Mouse (Mus musculus): Measurements from ENCODE around the gene Pgbd5. TPM values are rescaled to one million over a fixed set of nuclear protein-coding genes. Genes with fewer than 3 reads are reported as not detected.

Pgbd5 gene
- polyA plus RNA-seq, 1 experiment: 20.0 TPM

- no peaks in the 10 kb centered on the region for H3K36me3 ChIP-seq (ENCODE audit: control insufficient read depth, insufficient read depth, low read length)
- H3K4me1 ChIP-seq (ENCODE audit: control insufficient read depth, insufficient read depth, low read length): no peaks in the 10 kb centered on the region; the same call in 1 of the 2 replicates
- H3K4me3 ChIP-seq (ENCODE audit: control insufficient read depth, low read depth, low read length): no peak overlapping the region
- no peaks in the 10 kb centered on the region for H3K27me3 ChIP-seq (ENCODE audit: control insufficient read depth, insufficient read depth, low read length)
- no peak for TF ChIP-seq POLR2A (IDR thresholded peaks at IDR 0.05; ENCODE audit: control insufficient read depth, low read depth, low read length)
- TF ChIP-seq CTCF (IDR thresholded peaks at IDR 0.05; ENCODE audit: control insufficient read depth, insufficient read depth, insufficient replicate concordance, low read depth, low read length): no peak
- H3K27ac ChIP-seq (ENCODE audit: control insufficient read depth, insufficient read depth, low read depth, low read length): no peak overlapping the region
Measured at GRCm38 (mm10) chr8:124464641-124465040, 25.2 kb upstream of the Pgbd5 start.

GRCm38 (mm10) chr8:124463111-124463510 lies 23.7 kb upstream of the Pgbd5 start:
- H3K27ac ChIP-seq (ENCODE audit: control insufficient read depth, insufficient read depth, low read depth, low read length): no peak overlapping the region
- peaks cover 2% of the 10 kb centered on the region; the same call in 1 of the 2 replicates for H3K4me1 ChIP-seq (ENCODE audit: control insufficient read depth, insufficient read depth, low read length)
- H3K36me3 ChIP-seq (ENCODE audit: control insufficient read depth, insufficient read depth, low read length): no peaks in the 10 kb centered on the region
- no peaks in the 10 kb centered on the region for H3K27me3 ChIP-seq (ENCODE audit: control insufficient read depth, insufficient read depth, low read length)
- TF ChIP-seq POLR2A (IDR thresholded peaks at IDR 0.05; ENCODE audit: control insufficient read depth, low read depth, low read length) (no peak), CTCF (IDR thresholded peaks at IDR 0.05; ENCODE audit: control insufficient read depth, insufficient read depth, insufficient replicate concordance, low read depth, low read length) (no peak)
- no peak overlapping the region for H3K4me3 ChIP-seq (ENCODE audit: control insufficient read depth, low read depth, low read length)

- Histone ChIP-seq H3K27me3 (ENCODE audit: control insufficient read depth, insufficient read depth, low read length) (no peaks in the 10 kb centered on the region), H3K27ac (ENCODE audit: control insufficient read depth, insufficient read depth, low read depth, low read length) (no peak overlapping the region), H3K4me1 (ENCODE audit: control insufficient read depth, insufficient read depth, low read length) (peaks cover 2% of the 10 kb centered on the region; the same call in 1 of the 2 replicates), H3K36me3 (ENCODE audit: control insufficient read depth, insufficient read depth, low read length) (no peaks in the 10 kb centered on the region), H3K4me3 (ENCODE audit: control insufficient read depth, low read depth, low read length) (no peak overlapping the region)
- TF ChIP-seq POLR2A (IDR thresholded peaks at IDR 0.05; ENCODE audit: control insufficient read depth, low read depth, low read length) (no peak), CTCF (IDR thresholded peaks at IDR 0.05; ENCODE audit: control insufficient read depth, insufficient read depth, insufficient replicate concordance, low read depth, low read length) (no peak)
Measured at GRCm38 (mm10) chr8:124462192-124462591, 22.7 kb upstream of the Pgbd5 start.

- Histone ChIP-seq H3K4me3 (ENCODE audit: control insufficient read depth, low read depth, low read length) (no peak overlapping the region), H3K4me1 (ENCODE audit: control insufficient read depth, insufficient read depth, low read length) (peaks cover 2% of the 10 kb centered on the region; the same call in 1 of the 2 replicates), H3K27ac (ENCODE audit: control insufficient read depth, insufficient read depth, low read depth, low read length) (no peak overlapping the region), H3K27me3 (ENCODE audit: control insufficient read depth, insufficient read depth, low read length) (no peaks in the 10 kb centered on the region), H3K36me3 (ENCODE audit: control insufficient read depth, insufficient read depth, low read length) (no peaks in the 10 kb centered on the region)
- TF ChIP-seq CTCF (IDR thresholded peaks at IDR 0.05; ENCODE audit: control insufficient read depth, insufficient read depth, insufficient replicate concordance, low read depth, low read length) (no peak), POLR2A (IDR thresholded peaks at IDR 0.05; ENCODE audit: control insufficient read depth, low read depth, low read length) (no peak)
Measured at GRCm38 (mm10) chr8:124461103-124461502, 21.6 kb upstream of the Pgbd5 start.

GRCm38 (mm10) chr8:124460660-124461059 lies 21.2 kb upstream of the Pgbd5 start:
- Histone ChIP-seq H3K4me1 (ENCODE audit: control insufficient read depth, insufficient read depth, low read length) (peaks cover 2% of the 10 kb centered on the region; the same call in 1 of the 2 replicates), H3K27ac (ENCODE audit: control insufficient read depth, insufficient read depth, low read depth, low read length) (no peak overlapping the region), H3K4me3 (ENCODE audit: control insufficient read depth, low read depth, low read length) (no peak overlapping the region), H3K27me3 (ENCODE audit: control insufficient read depth, insufficient read depth, low read length) (no peaks in the 10 kb centered on the region), H3K36me3 (ENCODE audit: control insufficient read depth, insufficient read depth, low read length) (no peaks in the 10 kb centered on the region)
- TF ChIP-seq POLR2A (IDR thresholded peaks at IDR 0.05; ENCODE audit: control insufficient read depth, low read depth, low read length): no peak
- TF ChIP-seq CTCF (IDR thresholded peaks at IDR 0.05; ENCODE audit: control insufficient read depth, insufficient read depth, insufficient replicate concordance, low read depth, low read length): no peak

- TF ChIP-seq CTCF (IDR thresholded peaks at IDR 0.05; ENCODE audit: control insufficient read depth, insufficient read depth, insufficient replicate concordance, low read depth, low read length): no peak
- no peaks in the 10 kb centered on the region for H3K36me3 ChIP-seq (ENCODE audit: control insufficient read depth, insufficient read depth, low read length)
- H3K4me3 ChIP-seq (ENCODE audit: control insufficient read depth, low read depth, low read length): no peak overlapping the region
Measured at GRCm38 (mm10) chr8:124459627-124460026, 20.2 kb upstream of the Pgbd5 start.

GRCm38 (mm10) chr8:124455359-124455758 lies 15.9 kb upstream of the Pgbd5 start:
- TF ChIP-seq POLR2A (IDR thresholded peaks at IDR 0.05; ENCODE audit: control insufficient read depth, low read depth, low read length) (no peak), CTCF (IDR thresholded peaks at IDR 0.05; ENCODE audit: control insufficient read depth, insufficient read depth, insufficient replicate concordance, low read depth, low read length) (no peak)
- no peaks in the 10 kb centered on the region for H3K27me3 ChIP-seq (ENCODE audit: control insufficient read depth, insufficient read depth, low read length)
- peaks cover 4% of the 10 kb centered on the region; the same call in 1 of the 2 replicates for H3K4me1 ChIP-seq (ENCODE audit: control insufficient read depth, insufficient read depth, low read length)
- no peak overlapping the region for H3K27ac ChIP-seq (ENCODE audit: control insufficient read depth, insufficient read depth, low read depth, low read length)
- H3K4me3 ChIP-seq (ENCODE audit: control insufficient read depth, low read depth, low read length): no peak overlapping the region
- no peaks in the 10 kb centered on the region for H3K36me3 ChIP-seq (ENCODE audit: control insufficient read depth, insufficient read depth, low read length)

More at GRCm38 (mm10) chr8:124459627-124460026, 20.2 kb upstream of the Pgbd5 start:
- Histone ChIP-seq H3K4me1 (ENCODE audit: control insufficient read depth, insufficient read depth, low read length) (peaks cover 2% of the 10 kb centered on the region; the same call in 1 of the 2 replicates), H3K27me3 (ENCODE audit: control insufficient read depth, insufficient read depth, low read length) (no peaks in the 10 kb centered on the region), H3K27ac (ENCODE audit: control insufficient read depth, insufficient read depth, low read depth, low read length) (no peak overlapping the region)
